11 mouse cellular contexts compared by ENCODE assay signal in the genomic region with DNA sequence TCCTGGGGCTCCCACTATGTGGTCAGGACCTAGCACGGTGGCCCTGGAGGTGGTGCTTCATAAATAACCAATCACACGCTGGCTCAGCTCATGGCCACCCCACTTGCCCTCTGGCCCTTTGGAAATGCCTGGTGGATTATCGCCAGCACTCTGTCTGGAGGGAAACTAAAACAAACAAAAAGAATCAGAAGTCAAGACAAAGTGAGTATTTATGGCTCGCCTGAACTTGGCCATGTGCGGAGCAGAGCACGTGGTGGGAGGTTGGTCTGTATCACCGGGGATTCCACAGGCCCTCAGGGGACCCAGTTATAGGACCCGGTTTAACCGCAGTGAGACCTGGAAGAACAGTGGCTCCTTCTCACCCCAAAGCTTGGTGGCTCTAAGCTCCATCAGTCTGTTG.
DNase-seq lines count a peak whose midpoint lies in the region.
"Had no signal": no experiment of that assay in that cellular context is flagged by ENCODE, and none has a peak within 500 bp of the region (broad histone marks: within the 10 kb centered on the region; RNA-seq: fewer than 3 reads in every experiment).

No protein-coding gene starts in this region.

- peaks cover 5% of the 10 kb centered on the region for H3K36me3 ChIP-seq in heart, embryonic 10.5 days
- H3K36me3 ChIP-seq in limb, embryonic 10.5 days: peaks cover 11% of the 10 kb centered on the region
- H3K36me3 ChIP-seq: forebrain, embryonic 15.5 days; midbrain, embryonic 12.5 days had no signal

- no peaks in the 10 kb centered on the region for H3K9me3 ChIP-seq in heart, embryonic 10.5 days
- no peaks in the 10 kb centered on the region for H3K9me3 ChIP-seq in limb, embryonic 10.5 days (replicated peaks)
- H3K9me3 ChIP-seq: forebrain, embryonic 15.5 days; midbrain, embryonic 12.5 days had no signal

- H3K4me1 ChIP-seq in heart, embryonic 10.5 days: peaks cover 68% of the 10 kb centered on the region
- H3K4me1 ChIP-seq in limb, embryonic 10.5 days: peaks cover 60% of the 10 kb centered on the region

- peak overlapping the region; percentile 43; the same call in 1 of the 2 replicates for H3K27ac ChIP-seq in heart, embryonic 10.5 days
- H3K27ac ChIP-seq in limb, embryonic 10.5 days: peak overlapping the region; percentile 44; the same call in 1 of the 2 replicates
- H3K27ac ChIP-seq: forebrain, embryonic 15.5 days; midbrain, embryonic 12.5 days had no signal

- 53% methylated on average over 9 of the region's 9 CpGs for WGBS in heart, embryonic 10.5 days
- 67% methylated on average over 9 of the region's 9 CpGs for WGBS in limb, embryonic 10.5 days

- DNase-seq in heart, embryonic 10.5 days (ENCODE audit: low spot score): no peak
- no peak for DNase-seq in heart, postnatal 10 days
- peak; percentile 47 for DNase-seq in ovary, postnatal 36 days (ENCODE audit: low spot score)
- no peak for DNase-seq in ovary, postnatal 10 days (ENCODE audit: low spot score)
- DNase-seq in limb, embryonic 10.5 days (ENCODE audit: low spot score): no peak
- DNase-seq in gastrocnemius, postnatal 4 days (ENCODE audit: low spot score in 2 of 2): no peak
- no peak for DNase-seq in c-Kit-positive CD71-positive TER-119-positive erythroid progenitor cells, embryonic 14.5 days (ENCODE audit: low spot score)
- no peak for DNase-seq in urinary bladder, postnatal 4 days (ENCODE audit: low spot score in 2 of 2)
- DNase-seq: thymus, postnatal 4 days had no signal

- H3K4me3 ChIP-seq in heart, embryonic 10.5 days: no peak overlapping the region
- no peak overlapping the region for H3K4me3 ChIP-seq in limb, embryonic 10.5 days
- H3K4me3 ChIP-seq: forebrain, embryonic 15.5 days; midbrain, embryonic 12.5 days had no signal

- intact Hi-C loops in heart, postnatal 10 days (cut with DNase I): no loop called here

- H3K27me3 ChIP-seq in heart, embryonic 10.5 days (ENCODE audit: insufficient read depth, poor library complexity, severe bottlenecking): peaks cover 17% of the 10 kb centered on the region
- H3K27me3 ChIP-seq in limb, embryonic 10.5 days (ENCODE audit: low read depth, poor library complexity, severe bottlenecking): no peaks in the 10 kb centered on the region
- H3K27me3 ChIP-seq: forebrain, embryonic 15.5 days; midbrain, embryonic 12.5 days had no signal
